Mouse (Mus musculus): Measurements from ENCODE around the gene Crybb2. TPM values are rescaled to one million over a fixed set of nuclear protein-coding genes. Genes with fewer than 3 reads are reported as not detected.

The Crybb2 gene
- not detected in 2 replicates for polyA plus RNA-seq (2015; fragmentation: Nextera tagmentation; extraction: Ambion mirVana)

GRCm38 (mm10) chr5:113070017-113070416 lies at the start of gene Crybb2:
Gene Crybb2 (minus strand): TSS chr5:113070117.

GRCm38 (mm10) chr5:113081439-113081838 lies 11.5 kb upstream of the Crybb2 start, which contains the start of gene Crybb3:
Gene Crybb3 (minus strand): TSS chr5:113081584.

GRCm38 (mm10) chr5:113015236-113016061 lies 54.5 kb downstream of the Crybb2 start, which contains the start of gene Grk3:
Gene Grk3 (minus strand): TSS chr5:113015791.

Other genes with a start within 250 kb of the Crybb2 start
- 0.02 TPM in 1 of 2 replicates, not detected in the other for gene Myo18b, start 173.8 kb downstream of the Crybb2 start, polyA plus RNA-seq (2015; fragmentation: Nextera tagmentation; extraction: Ambion mirVana)
- 6.4 and 7.9 TPM in 2 replicates for gene Grk3, start 54.3 kb downstream of the Crybb2 start, polyA plus RNA-seq (2015; fragmentation: Nextera tagmentation; extraction: Ambion mirVana)
- gene Crybb3, start 11.5 kb upstream of the Crybb2 start, polyA plus RNA-seq (2015; fragmentation: Nextera tagmentation; extraction: Ambion mirVana), result 0.61 and 0.82 TPM in 2 replicates
- gene 2900026A02Rik, start 151.1 kb upstream of the Crybb2 start, polyA plus RNA-seq (2015; fragmentation: Nextera tagmentation; extraction: Ambion mirVana), result 1.9 and 2.4 TPM in 2 replicates
- gene Tmem211, start 156.8 kb upstream of the Crybb2 start, polyA plus RNA-seq (2015; fragmentation: Nextera tagmentation; extraction: Ambion mirVana), result not detected in 2 replicates
- gene Sgsm1, start 240.7 kb upstream of the Crybb2 start, polyA plus RNA-seq (2015; fragmentation: Nextera tagmentation; extraction: Ambion mirVana), result 0.25 and 0.30 TPM in 2 replicates